Mouse (Mus musculus) frontal cortex, postnatal 36 days (tissue): ENCODE measurements at regions not wholly inside any gene's neighbourhood (a gene's known extent, or its start where the extent isn't known, plus 50 kb on each side); places are given as distances from the start of the nearest gene placed in this dataset.

Experiments used
- DNase-seq, 2 experiments: peaks; one replicate each; pipeline ENCODE4 v3.0.0; 2022; ENCODE audit warnings: low spot score in 2 of 2

DNA sequence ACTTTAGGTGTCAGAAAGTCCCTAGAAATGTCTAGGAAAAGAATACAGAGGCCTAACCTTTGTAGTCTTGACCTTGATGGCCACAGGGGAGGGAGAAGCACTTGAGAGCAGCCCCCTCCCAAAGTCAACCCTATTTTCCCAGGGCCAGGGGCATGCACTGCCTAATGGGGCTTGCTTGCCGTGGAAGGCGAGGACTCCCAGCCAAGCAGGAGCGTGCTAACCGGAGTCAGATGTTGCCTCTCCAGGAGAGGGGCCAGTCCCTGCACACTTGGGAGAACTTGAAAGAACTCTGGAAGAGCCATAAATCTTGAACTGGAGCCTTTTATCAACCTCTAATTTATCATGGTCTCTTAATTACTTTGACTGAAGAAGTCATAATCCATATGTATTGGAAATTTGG, 712.7 kb downstream of the Vrk1 start:
- no peak for DNase-seq

DNA sequence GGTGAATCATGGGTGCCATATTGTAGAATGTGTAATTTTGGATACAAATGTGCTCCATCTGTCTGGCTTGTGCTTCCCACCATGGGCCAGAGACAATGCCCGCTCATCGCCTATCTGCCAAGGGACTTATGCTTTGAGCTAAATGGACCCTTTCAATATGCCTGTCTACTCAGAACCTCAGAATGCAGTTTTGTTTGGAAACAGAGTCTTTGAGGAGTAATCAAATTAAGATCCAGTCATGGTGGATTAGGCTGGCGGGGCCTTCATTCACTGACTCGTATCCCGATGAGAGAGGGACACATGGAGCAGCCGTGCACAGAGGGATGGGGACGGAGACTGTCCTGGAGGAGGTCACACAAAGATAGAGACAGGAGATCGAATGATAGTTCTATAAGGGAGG, 716.9 kb downstream of the Vrk1 start:
- DNase-seq = no peak

DNA sequence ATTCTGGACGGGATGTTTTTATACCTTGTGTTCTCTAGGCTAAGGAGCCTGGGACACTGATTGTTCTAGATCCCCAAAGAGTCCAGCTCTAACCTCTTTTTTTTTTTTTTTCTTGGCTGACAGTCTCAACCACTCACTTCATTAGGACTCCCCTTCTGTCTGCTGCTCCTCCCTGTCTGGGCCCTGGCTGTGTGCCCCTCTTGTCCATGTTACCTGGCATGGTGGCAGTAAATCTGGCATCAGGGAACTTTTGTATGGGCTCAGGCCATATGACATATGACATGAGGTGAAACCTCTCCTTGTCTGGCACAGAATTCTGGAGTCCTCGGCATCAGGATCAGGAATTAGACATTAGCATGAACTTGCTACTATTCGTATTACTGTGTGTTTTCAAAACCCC, 717.5 kb downstream of the Vrk1 start:
- no peak for DNase-seq

DNA sequence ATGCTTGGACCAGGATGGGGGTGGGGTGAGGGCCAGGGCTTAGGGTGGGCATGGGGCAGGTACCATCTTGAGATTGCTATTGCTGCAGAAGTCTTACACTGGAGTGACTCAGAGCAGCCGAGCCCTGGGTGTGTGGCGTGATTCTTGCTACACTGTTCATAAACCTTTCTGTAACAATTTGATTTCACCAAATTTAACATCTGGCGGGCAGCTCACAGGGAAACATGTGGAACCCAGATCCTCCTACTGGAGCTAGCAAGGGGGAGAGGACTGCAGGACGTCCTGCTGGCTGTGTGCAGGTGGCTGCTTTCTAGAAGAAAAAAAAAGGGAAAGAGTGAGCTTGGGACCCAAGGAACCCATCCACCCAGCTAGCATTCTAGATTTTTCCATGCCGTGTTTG, 719.7 kb downstream of the Vrk1 start:
- DNase-seq = no peak

DNA sequence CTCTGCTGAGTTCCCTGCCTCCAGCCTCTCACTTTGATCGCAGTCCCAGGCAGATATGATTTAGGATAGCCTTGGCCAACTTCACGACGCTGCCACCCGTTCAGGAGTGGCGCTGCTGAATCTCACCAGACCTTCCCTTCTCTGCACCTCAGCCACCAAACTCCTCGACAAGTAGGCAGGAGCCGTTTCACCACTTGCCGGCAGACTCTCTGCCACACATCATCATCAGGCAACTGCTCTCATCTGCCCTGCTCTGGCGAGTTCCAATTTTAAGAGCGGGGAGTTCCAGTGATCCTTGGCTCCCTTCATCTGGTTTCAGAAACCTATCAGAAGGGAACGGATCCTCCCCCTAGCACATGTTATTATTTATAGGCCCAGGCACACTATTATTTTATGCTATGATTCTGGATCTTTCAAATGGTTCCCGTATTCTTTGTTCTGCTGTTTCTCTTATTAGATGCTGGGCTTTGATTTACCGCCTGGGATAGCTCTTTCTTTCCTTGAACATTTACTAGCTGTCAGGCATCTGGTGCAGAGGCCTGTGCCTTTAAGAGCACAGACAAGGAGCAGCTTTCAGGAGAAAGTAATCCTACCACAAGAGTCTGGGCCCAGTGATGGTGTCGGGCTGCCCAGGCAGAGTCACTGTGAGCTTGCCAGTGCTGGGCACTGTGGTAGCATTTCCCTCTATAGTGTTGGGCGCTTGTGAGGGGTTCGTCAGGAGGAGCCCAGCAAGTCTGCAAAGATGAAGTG, 722.3 kb downstream of the Vrk1 start:
- peak in 1 of 2 experiments; percentile 8 for DNase-seq

DNA sequence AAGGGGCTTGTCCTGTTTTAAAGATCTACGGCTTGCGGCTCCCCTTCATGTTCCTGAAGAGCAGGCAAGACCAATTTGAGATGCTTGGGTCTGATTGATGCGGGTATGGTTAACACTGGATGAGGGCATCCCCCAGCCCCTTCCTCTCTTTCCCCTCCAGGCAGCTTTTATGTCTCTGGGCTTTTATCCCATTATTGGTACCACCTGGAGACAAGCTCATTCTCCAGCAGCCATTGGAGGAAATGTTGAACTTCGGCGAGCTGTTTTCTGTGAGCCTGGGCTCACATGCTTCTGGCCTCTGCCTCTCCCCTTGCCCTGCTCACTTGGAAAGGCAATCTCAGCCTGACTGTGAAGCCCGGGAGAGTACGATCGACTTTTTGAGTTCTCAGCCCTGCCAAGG, 738.7 kb downstream of the Vrk1 start:
- DNase-seq = no peak

DNA sequence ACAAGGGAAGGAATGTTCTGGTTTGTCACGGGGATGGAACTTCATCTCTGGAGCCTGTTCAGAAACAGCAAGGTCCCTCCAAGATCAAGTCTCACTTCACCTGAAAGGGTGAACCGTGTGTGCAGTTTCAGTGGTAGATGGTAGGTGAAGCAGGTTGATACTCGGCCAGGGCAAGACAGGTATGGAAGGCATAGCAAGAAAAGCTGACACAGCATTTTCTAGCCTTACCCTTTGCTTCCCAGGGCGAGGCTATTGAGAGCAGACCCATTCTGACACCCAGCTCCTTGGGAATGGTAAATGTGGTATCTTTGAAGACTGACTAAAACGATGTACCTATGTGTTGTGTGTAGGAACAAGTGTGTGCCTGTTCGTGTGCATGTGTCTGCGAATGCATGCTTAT, 724.9 kb upstream of the 3110018I06Rik start:
- DNase-seq = no peak

DNA sequence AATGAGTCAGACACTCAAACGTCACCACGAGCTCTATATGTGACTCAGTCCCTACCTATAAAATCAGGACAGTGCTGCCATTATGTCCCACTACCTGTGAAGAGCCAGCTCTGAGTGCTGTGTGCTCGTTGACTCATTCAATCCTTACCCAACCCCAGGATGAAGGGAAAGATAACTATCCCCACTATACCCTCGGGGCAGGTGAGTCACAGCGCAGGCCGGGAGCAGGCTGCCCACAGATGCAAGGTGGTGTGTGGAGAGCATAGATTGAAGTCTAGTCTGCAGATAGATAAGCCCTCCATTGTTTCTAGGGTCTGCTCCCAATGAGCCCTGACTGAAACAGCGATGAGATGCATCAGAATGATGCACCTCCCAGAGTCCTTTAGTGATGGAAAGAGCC, 723.9 kb upstream of the 3110018I06Rik start:
- no peak for DNase-seq

DNA sequence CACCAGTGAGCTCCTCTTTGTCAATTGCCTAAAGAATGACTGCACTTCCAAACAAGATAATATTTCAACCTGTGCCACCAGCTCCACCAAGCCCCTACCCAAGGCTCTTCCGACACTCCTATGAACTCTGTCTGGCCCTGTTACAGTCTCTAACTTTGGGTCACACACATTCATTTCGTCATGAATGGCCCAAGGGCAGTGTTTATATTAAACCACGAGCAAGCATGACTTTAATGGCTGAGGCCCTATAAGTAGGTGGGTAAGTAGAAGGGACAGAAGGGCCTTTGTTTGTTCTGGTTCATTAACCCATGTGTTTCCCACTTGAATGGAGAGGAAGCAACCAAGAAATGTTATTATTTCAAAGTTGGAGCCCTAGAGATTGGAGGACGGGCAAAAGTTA, 714.9 kb upstream of the 3110018I06Rik start:
- DNase-seq = no peak

DNA sequence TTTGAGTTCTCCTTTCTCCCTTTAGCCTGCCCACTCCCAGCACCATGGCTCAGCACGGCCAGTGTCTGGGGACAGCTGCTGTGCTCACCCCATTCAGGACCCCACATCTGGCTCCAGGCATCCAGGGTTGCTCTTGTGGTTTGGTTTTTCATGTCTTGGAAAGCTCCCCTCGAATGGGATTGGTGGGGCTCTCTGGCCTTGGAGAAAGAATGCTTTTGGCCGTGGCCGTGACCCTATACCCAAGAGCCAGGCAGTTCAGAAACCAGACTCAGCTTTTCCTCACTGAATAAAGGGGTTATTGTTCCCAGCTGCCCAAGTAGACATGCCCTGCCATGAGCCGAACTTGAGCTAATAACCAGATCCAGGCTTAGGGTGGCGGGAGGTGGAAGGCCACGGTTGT, 691.8 kb upstream of the 3110018I06Rik start:
- DNase-seq = no peak

DNA sequence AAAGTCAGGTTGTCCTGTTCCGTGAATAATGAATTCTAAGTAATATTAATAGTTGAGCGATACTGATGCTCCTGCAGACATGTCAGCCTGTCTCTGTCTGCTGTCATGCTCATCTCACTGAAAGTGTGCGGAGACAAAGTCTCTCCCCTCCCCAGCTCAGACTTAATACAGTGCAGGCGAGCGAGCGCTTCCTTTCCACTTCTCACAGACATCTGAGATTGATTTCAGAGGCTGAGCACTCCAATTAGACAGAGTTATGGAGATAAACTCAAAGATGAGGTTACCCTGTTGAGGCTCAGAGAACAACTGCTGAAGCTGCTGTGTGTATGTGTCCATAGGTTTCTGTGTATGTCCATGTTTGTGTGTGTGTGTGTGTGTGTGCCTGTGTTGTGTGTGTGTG, 668.7 kb upstream of the 3110018I06Rik start:
- no peak for DNase-seq

DNA sequence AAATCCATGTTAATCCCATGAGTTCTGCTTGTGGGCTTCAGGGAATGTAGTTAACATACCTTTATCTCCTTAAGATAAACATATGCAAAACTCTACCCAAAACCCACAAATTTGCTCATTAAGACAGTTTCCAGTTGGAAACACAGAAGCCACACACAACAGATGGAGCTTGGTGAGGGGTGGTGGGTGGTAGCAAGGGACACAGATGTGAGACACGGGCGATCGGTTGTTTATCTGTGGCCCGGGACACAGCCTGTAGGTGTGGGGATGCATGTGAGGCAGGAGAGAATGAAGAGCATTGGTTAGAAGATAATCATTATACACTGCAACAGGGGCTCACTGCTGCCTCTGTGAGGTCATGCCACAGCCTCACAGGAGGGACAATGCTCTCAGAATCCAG, 666.1 kb upstream of the 3110018I06Rik start:
- DNase-seq = peak in 1 of 2 experiments; percentile 13

DNA sequence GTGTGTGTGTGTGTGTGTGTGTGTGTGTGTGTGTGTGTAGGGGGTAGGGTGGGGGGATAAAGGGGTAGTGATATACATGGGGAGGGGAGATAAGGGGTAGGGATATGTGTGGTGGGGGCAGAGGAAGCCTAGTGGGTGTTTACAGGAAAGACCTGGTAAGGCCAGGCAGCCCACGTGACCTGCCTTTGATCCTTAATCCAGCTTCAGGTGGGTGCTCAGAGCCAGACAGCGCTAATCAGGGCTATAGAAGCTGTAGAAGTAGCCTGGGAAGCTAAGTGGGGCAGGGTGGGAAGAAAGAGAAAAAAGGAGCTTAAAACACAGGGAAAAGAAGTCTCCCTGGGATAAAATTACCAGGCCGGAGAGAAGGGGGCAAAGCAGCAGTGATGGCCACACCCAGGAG, 659.9 kb upstream of the 3110018I06Rik start:
- no peak for DNase-seq

DNA sequence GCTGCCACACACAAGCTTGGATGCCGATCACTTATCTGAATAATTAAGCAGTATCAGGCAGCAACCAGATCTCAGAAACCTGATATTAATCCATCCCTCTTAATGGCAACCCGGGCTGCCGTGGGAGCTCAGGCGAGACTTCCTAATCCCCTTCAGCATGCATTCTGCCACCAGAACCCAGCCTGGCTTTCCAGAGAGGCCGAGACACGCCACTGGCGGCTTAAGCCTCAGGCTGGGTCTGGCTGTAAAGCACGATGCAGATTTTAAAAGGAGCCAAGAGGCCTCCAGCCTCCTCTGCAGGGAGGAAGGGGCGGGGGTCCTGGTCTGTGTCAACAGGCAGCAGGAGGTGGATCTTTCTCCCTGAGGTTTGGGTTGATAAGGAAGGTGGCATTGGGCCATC, 659.1 kb upstream of the 3110018I06Rik start:
- no peak for DNase-seq

DNA sequence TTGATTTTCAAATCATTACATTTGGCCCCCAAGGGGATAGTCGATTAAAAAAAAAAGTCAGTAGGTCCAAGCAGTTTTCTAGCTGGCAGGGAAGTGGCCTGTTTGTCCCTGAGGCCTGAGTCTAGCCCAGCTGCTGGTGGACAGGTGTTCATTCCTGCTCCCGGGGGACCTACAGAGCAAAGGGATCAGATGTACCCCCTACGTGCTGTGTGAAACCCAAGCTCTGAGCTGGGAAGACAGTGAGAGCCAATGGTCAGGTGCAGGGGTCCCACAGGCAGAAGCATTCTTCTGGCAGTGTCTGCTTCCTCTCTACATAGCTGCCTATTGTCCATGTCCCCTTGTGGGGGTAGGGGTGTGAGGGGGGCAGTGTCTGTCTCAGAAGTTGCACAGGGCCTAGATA, 653.2 kb upstream of the 3110018I06Rik start:
- no peak for DNase-seq

DNA sequence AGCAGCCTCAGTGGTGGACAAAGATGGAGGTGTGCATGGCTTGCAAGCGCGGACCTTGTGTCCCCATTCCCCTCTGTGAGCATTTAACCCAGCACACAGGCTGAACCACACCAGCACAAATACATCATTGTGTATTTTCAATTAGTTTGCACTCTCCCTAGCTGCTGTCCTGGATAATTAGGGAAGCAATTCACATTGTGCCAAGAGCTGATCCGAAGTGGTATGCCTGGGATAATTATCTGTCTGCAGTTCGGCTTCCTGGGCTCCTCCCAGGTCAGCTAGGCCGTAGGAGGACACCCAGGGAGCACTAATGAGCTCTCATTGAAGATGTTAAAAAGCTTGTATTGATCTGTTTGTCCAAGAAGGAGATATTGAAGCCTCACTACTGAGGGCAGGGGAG, 648.8 kb upstream of the 3110018I06Rik start:
- no peak for DNase-seq

DNA sequence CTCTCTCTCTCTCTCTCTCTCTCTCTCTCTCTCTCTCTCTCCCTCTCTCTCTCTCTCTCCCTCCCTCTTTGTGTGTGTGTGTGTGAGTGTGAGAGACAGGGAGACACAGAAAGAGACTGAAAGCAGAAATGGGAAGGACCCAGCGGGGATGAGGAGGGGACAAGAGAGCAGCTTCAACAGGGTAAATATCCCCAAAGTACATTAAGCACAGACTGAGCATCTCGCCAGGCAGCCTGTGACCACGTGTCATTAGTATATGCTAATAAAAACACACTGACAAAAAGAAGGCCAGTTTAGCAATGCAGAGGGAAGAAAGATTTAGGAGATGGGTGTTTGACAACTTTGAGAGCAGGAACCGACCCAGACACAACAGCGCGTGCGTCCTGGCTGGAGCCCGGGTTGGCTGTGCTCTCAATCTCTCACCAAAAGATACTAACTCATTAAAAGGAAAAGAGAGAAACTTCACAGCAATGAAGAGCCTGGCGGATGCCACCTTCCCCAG, 648.2 kb upstream of the 3110018I06Rik start:
- DNase-seq = no peak

DNA sequence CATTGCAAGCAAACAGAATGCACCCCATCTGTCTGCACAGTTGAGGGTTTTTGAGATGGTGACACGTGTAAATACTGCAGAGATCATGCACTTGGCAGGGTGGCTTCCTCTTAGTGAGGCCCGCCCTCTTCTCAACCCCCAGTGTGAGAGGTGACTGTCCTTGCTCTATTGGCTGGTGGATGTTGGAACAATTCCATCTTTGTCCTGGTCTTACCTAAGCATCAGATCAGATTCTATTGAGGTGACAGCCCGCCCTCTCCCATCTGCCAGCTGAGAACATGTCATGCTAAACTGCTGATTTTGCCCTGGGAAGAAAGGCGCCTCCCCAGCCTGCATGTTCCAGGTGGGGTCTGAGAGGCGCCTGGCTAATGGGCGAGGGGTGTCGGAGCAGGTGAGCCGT, 646.4 kb upstream of the 3110018I06Rik start:
- peak in 1 of 2 experiments; percentile 15 for DNase-seq

DNA sequence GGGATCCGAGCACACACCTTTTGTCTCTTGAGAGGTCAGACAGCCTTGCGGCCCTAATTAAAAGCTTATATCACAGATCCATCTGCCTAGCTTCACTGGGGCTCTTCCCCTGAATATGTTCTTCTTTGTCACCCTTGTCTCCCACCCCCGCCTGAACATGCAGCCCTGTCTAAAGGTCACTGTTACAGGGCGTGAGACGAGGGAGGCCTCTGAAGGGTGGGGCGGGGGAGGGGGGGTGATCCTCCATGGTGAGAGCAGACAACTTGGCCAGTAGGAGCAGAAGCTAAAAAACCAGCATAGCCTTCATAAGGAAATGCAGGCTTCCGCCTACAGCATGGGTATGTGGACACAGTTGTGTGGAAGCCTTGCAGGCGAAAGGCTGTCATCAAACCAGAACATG, 646.0 kb upstream of the 3110018I06Rik start:
- no peak for DNase-seq

DNA sequence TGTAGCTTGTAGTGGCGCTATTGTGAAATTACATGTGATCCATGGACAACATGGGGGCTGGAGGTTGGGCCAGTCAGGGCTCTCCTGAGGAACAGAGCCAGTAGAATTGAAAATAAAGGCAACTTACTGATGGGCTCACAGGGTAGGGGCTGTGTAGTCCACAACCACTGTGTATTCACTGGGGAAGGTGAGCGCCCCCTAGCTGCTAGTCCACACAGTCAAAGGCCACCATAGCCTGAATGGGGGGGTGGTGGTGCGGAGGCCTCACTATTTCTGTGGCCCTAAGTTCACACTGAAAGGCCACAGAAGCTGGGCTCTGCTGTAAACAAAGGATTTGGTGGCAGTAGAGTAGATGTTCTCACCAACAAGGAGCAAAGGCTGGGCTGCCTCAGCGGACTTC, 636.8 kb upstream of the 3110018I06Rik start:
- no peak for DNase-seq

DNA sequence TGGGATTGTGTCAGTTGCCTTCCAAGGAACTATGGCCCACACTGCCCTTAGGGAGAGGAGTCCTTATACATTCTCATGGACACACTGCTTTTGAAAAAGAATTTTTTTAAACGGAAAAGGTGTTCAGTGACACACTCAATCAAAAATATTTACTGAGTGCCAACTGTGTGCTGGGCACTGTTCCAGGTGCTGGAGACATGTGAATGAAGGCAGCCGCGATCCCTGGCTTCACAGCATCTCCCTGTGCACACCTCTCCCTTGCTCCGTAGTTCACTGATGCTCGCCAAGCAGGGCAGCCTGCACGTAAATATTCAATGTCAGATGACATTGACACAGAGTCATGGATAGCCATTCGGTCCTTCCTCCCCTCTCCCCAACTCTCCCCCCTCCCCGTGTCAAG, 635.7 kb upstream of the 3110018I06Rik start:
- DNase-seq = no peak

DNA sequence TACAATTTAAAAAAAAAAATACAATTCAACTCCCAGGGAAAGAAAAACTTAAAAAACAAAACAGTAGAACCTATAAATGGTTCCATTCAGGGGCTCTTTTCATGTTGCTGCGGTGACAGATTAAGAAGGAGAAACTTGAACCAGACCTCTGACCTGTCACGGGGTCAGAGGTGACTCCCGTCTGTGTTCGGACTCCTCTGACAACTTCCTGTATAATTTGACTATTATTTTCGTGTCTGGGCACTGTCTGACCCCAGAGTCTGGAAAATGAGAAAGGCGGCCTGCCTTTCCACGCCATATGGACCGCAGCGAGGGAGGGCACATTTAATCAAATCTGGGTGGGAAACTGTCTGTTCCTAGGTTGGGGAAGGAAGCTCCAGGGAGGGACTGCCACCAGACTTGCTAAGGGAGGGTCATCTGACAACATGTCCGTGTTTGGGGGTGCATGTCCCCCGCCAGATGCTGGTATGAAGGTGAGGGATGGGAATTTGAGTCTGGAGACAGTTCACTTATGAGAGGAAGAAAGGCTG, 634.7 kb upstream of the 3110018I06Rik start:
- DNase-seq = no peak

DNA sequence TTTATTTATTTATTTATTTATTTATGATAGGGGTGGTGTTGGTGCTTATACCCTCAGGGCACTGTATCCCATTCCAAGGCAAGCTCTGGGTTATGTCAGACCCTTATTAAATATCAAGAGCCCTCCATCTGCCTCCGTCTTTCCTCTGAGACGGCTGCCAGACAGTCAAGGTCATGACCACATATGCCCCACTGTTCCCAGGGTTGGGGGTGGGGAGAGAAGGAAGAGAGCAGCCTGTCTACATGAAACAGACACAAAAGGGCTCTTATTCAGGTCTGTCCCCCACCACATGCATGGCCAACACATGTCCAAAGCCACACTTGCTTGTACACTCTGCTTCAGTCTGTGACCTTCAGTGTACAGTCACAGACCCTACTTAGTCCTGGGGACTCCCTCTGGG, 632.9 kb upstream of the 3110018I06Rik start:
- DNase-seq = no peak

DNA sequence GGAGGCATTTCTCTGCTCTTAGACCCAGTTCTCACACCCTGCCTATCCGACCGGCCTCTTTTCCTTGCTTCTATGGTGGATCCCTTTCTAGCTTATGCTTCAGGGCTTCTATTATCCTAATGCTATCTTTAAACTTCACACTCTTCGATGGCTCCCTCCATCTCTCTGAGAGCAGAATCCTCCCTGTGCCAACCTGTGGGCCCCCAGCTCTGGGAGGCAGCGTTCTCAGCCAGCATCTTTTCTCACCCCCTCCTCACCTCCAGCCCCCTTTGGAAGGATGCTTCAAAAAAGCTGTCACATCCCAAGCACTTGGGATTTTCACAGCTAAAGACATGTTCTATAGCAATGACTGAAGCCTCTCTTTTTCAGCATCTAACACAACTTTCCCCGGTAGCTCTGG, 626.8 kb upstream of the 3110018I06Rik start:
- no peak for DNase-seq
